Mouse (Mus musculus) liver, embryonic 15.5 days (tissue): ENCODE results near the gene Krt39. TPM values are rescaled to one million over a fixed set of nuclear protein-coding genes. Genes with fewer than 3 reads are reported as not detected.

Source experiments
- ATAC-seq: fragments of 200-750 bp; cut with Nextera tagmentation; 2 replicates; pipeline ENCODE4 v1.8.0; 2017; ENCODE audit warnings: moderate number of reproducible peaks, mild to moderate bottlenecking, moderate library complexity; ENCODE audit not compliant: insufficient read depth
- H3K27ac ChIP-seq: fragments of 300-500 bp; sonication (generic); replicated peaks from 2 replicates; pipeline ENCODE4 v1.5.1; 2015; ENCODE audit warnings: mild to moderate bottlenecking, inconsistent platforms
- H3K27me3 ChIP-seq: fragments of 300-500 bp; sonication (generic); 2 replicates; pipeline ENCODE4 v1.6.1; 2015; ENCODE audit warnings: mild to moderate bottlenecking, inconsistent platforms
- H3K36me3 ChIP-seq: fragments of 300-500 bp; sonication (generic); replicated peaks from 2 replicates; pipeline ENCODE4 v1.6.1; 2015; ENCODE audit warnings: moderate library complexity, mild to moderate bottlenecking, inconsistent platforms
- H3K4me1 ChIP-seq: fragments of 300-500 bp; sonication (generic); replicated peaks from 2 replicates; pipeline ENCODE4 v1.6.1; 2015; ENCODE audit warnings: inconsistent platforms
- H3K4me2 ChIP-seq: fragments of 300-500 bp; sonication (generic); 2 replicates; pipeline ENCODE4 v1.6.1; 2015; ENCODE audit warnings: moderate library complexity, mild to moderate bottlenecking, inconsistent platforms
- H3K4me3 ChIP-seq: fragments of 300-500 bp; sonication (generic); replicated peaks from 2 replicates; pipeline ENCODE4 v1.5.1; 2015; ENCODE audit warnings: mild to moderate bottlenecking, inconsistent platforms
- H3K9ac ChIP-seq: fragments of 300-500 bp; sonication (generic); 2 replicates; pipeline ENCODE4 v1.6.1; 2015; ENCODE audit warnings: moderate library complexity, mild to moderate bottlenecking, inconsistent platforms
- H3K9me3 ChIP-seq: fragments of 300-500 bp; sonication (generic); replicated peaks from 2 replicates; pipeline ENCODE4 v1.6.1; 2016; ENCODE audit warnings: inconsistent platforms
- WGBS: fragments of 180-500 bp; shearing (Covaris S2); methylation state at CpG from one replicate; pipeline ENCODE4 v1.1.7; 2015; ENCODE audit warnings: mixed read lengths; ENCODE audit not compliant: insufficient replicate concordance; 5-methylcytosine and 5-hydroxymethylcytosine counted together
- polyA plus RNA-seq: library from polyadenylated mRNA; unstranded; fragments of >200 nt; fragmentation: Nextera tagmentation; extraction: Ambion mirVana; gene quantifications from 2 replicates; pipeline ENCODE4 v1.2.1, GENCODE M21; 2015

The Krt39 gene
- polyA plus RNA-seq, 1 experiment from 2014 or later = not detected

DNA sequence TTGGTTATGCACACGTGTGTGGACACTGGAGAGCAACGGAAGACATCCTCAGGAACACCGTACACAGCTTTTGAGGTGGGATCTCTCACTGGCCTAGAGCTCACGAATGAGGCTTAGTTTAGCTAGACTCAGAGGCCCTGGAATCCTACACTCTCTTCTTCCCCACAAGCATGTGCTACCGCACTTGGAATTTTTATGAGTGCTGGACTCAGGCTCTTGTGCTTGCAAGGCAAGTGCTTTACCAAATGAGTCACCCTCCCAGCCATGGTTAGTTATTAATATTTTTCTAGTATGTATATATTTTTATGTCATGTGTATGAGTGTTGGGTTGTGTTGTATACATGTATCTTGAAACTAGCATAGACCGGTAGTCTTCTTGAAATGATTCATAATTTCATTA lies 49.2 kb downstream of the Krt39 start:
- no peaks in the 10 kb centered on the region for H3K9me3 ChIP-seq
- WGBS = 82% methylated on average over 6 of the region's 6 CpGs
- no peak for ATAC-seq

DNA sequence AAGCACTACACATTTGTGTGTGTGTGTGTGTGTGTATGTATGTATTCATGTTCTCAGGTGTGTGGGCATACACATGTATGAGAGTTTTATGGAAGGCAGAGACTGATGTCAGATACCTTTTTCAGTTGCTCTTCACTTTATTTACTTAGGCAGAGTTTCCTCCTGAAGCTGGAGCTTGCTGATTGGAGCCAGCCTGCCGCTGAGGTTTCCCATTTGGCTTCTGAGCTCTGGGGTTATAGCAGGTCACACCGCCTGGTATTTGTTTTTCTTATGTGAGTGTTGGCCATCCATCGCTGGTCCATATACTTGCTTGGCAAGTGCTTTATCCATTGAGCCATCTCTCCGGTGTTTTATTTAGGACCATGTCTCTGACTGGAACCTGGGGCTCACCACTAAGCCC lies 51.9 kb downstream of the Krt39 start:
- 69% methylated on average over 4 of the region's 4 CpGs for WGBS
- no peak overlapping the region for H3K4me2 ChIP-seq
- no peaks in the 10 kb centered on the region for H3K36me3 ChIP-seq
- H3K9me3 ChIP-seq = no peaks in the 10 kb centered on the region
- no peak overlapping the region for H3K27ac ChIP-seq
- no peaks in the 10 kb centered on the region for H3K4me1 ChIP-seq
- H3K4me3 ChIP-seq = no peak overlapping the region
- no peak overlapping the region for H3K9ac ChIP-seq
- H3K27me3 ChIP-seq = no peaks in the 10 kb centered on the region
- no peak for ATAC-seq

More for the DNA sequence above, 49.2 kb downstream of the Krt39 start:
- Histone ChIP-seq H3K27me3 (no peaks in the 10 kb centered on the region), H3K4me1 (no peaks in the 10 kb centered on the region), H3K27ac (no peak overlapping the region), H3K36me3 (no peaks in the 10 kb centered on the region), H3K9ac (no peak overlapping the region), H3K4me2 (no peak overlapping the region), H3K4me3 (no peak overlapping the region)

DNA sequence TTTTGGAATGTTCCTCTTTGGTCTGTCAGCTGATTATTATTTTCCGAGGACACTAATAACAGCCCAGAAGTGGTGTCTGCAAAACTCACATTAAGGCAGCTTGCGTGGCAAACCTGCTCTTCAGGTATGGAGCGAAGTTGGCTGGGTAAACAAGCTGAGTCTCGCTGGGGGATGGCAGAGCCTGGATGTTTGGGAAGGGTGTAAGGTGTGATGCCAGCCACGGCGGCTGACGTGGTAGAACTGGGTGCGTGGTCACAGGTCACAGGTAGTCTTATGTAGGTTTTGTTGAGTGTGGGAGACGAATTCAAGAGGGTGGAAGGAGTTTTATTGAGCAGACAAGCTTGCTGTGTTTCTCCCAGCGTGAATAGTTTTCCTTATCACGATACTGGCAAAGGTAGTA lies 52.6 kb downstream of the Krt39 start:
- WGBS = 62% methylated on average over 11 of the region's 11 CpGs
- ATAC-seq = no peak
- H3K27ac ChIP-seq = no peak overlapping the region

DNA sequence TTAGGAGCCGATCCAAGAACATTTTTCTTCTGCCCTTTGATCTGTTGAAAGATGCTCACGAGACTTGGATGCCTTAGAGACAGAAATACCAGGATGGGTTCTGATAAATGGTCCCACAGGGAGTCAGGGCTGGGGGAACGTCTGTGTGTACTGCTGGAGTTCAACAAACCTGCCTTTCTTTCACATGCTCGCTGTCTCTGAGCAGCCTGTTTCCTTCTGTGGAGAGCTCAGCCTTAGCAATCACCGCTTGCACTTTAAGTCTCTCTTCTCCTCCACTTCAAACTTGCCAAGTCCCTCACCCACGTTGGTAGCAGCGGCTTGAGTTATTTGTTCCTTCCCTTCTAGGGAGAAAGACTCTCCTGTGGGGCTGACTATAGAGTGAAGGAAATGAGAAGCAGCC lies 54.8 kb downstream of the Krt39 start:
- WGBS = 32% methylated on average over 7 of the region's 7 CpGs
- Histone ChIP-seq H3K4me3 (no peak overlapping the region), H3K27me3 (no peaks in the 10 kb centered on the region), H3K36me3 (no peaks in the 10 kb centered on the region), H3K4me1 (peaks cover 10% of the 10 kb centered on the region; the same call in 1 of the 2 replicates), H3K9ac (no peak overlapping the region), H3K9me3 (no peaks in the 10 kb centered on the region), H3K27ac (no peak overlapping the region), H3K4me2 (no peak overlapping the region)
- no peak for ATAC-seq

More for the DNA sequence above, 52.6 kb downstream of the Krt39 start:
- Histone ChIP-seq H3K4me3 (no peak overlapping the region), H3K9ac (no peak overlapping the region), H3K4me1 (no peaks in the 10 kb centered on the region), H3K27me3 (no peaks in the 10 kb centered on the region), H3K36me3 (no peaks in the 10 kb centered on the region), H3K4me2 (no peak overlapping the region), H3K9me3 (no peaks in the 10 kb centered on the region)

DNA sequence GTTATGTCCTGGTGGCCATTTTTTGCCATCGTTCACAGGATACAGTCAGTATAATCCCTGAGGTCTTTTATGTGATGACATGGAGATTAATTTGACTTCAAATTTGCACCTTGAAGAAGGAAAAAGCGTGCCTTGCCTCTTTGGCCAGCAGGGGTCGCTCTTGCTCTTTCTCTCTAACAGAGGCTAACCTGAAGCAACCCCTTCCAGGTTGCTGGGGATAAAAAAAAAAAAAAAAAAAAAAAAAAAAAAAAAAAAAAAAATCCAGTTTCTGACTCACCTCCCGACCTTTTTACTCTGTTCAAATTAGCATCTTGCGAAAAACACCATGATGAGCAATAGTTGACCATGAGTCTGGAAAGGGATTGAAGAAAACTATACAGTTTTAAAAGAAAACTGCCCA lies 56.3 kb downstream of the Krt39 start:
- Histone ChIP-seq H3K9me3 (no peaks in the 10 kb centered on the region), H3K4me1 (peaks cover 10% of the 10 kb centered on the region; the same call in 1 of the 2 replicates), H3K27ac (no peak overlapping the region), H3K36me3 (no peaks in the 10 kb centered on the region), H3K27me3 (no peaks in the 10 kb centered on the region), H3K4me3 (no peak overlapping the region), H3K9ac (no peak overlapping the region), H3K4me2 (no peak overlapping the region)
- ATAC-seq = no peak
- 7% methylated on average over 5 of the region's 5 CpGs for WGBS

Other genes starting within 250 kb of the Krt39 start
- not detected in 2 replicates for gene Krt24, start 236.1 kb downstream of the Krt39 start, polyA plus RNA-seq
- not detected in 2 replicates for gene Krt25, start 198.4 kb downstream of the Krt39 start, polyA plus RNA-seq
- not detected in 2 replicates for gene Krt26, start 183.4 kb downstream of the Krt39 start, polyA plus RNA-seq
- gene Krt27, start 170.2 kb downstream of the Krt39 start, polyA plus RNA-seq = not detected in 2 replicates
- not detected in 2 replicates for gene Krt28, start 146.4 kb downstream of the Krt39 start, polyA plus RNA-seq
- 2.1 and 3.1 TPM in 2 replicates for gene Krt10, start 132.0 kb downstream of the Krt39 start, polyA plus RNA-seq
- gene Krt12, start 99.1 kb downstream of the Krt39 start, polyA plus RNA-seq = not detected in 2 replicates
- gene Krt20, start 83.2 kb downstream of the Krt39 start, polyA plus RNA-seq = 33.2 and 34.0 TPM in 2 replicates
- gene Krt23, start 28.2 kb downstream of the Krt39 start, polyA plus RNA-seq = 1.0 and 1.2 TPM in 2 replicates
- not detected in 2 replicates for gene Krt40, start 21.8 kb upstream of the Krt39 start, polyA plus RNA-seq
- gene Krtap3-3, start 29.5 kb upstream of the Krt39 start, polyA plus RNA-seq = not detected in 2 replicates
- not detected in 2 replicates for gene Krtap3-2, start 35.5 kb upstream of the Krt39 start, polyA plus RNA-seq
- not detected in 2 replicates for gene Gm11939, start 38.1 kb upstream of the Krt39 start, polyA plus RNA-seq
- gene Krtap3-1, start 45.3 kb upstream of the Krt39 start, polyA plus RNA-seq = not detected in 2 replicates
- gene Krtap1-5, start 59.7 kb upstream of the Krt39 start, polyA plus RNA-seq = not detected in 2 replicates
- gene Krtap1-4, start 62.3 kb upstream of the Krt39 start, polyA plus RNA-seq = not detected in 2 replicates
- not detected in 2 replicates for gene Krtap1-3, start 70.0 kb upstream of the Krt39 start, polyA plus RNA-seq
- gene Krtap9-3, start 76.8 kb upstream of the Krt39 start, polyA plus RNA-seq = not detected in 2 replicates
- not detected in 2 replicates for gene Gm11938, start 82.0 kb upstream of the Krt39 start, polyA plus RNA-seq
- gene Gm11937, start 88.9 kb upstream of the Krt39 start, polyA plus RNA-seq = not detected in 2 replicates
- not detected in 2 replicates for gene Krtap2-4, start 93.5 kb upstream of the Krt39 start, polyA plus RNA-seq
- not detected in 2 replicates for gene Gm11562, start 99.1 kb upstream of the Krt39 start, polyA plus RNA-seq
- gene Krtap4-1, start 106.9 kb upstream of the Krt39 start, polyA plus RNA-seq = not detected in 2 replicates
- not detected in 2 replicates for gene Krtap4-2, start 113.7 kb upstream of the Krt39 start, polyA plus RNA-seq
- not detected in 2 replicates for gene Krtap4-7, start 122.8 kb upstream of the Krt39 start, polyA plus RNA-seq
- gene Gm11555, start 128.9 kb upstream of the Krt39 start, polyA plus RNA-seq = not detected in 2 replicates
- not detected in 2 replicates for gene Gm11563, start 137.6 kb upstream of the Krt39 start, polyA plus RNA-seq
- not detected in 2 replicates for gene Krtap4-6, start 144.6 kb upstream of the Krt39 start, polyA plus RNA-seq
- not detected in 2 replicates for gene Gm14190, start 169.4 kb upstream of the Krt39 start, polyA plus RNA-seq
- not detected in 2 replicates for gene Gm14180, start 213.0 kb upstream of the Krt39 start, polyA plus RNA-seq